Mouse (Mus musculus) ES-Bruce4 (cell line): ENCODE data around the gene Rara.
"Not testable (repeated sequence)": the region's sequence is repeated elsewhere in the genome, so short reads cannot be mapped to it uniquely, and the experiment has no call there.

Experiments
- CTCF ChIP-seq: IDR thresholded peaks from one replicate; pipeline ENCODE4 v1.8.1; 2011; ENCODE audit warnings: low read depth, low read length
- POLR2A ChIP-seq: IDR thresholded peaks from one replicate; pipeline ENCODE4 v1.8.1; 2011; ENCODE audit warnings: low read length; ENCODE audit not compliant: insufficient read depth

GRCm38 (mm10) chr11:98916376-98916775 lies 11.2 kb upstream of the Rara start:
- not testable (repeated sequence) for TF ChIP-seq CTCF, POLR2A
